Comparison of ENCODE assay signal across 23 mouse cellular contexts in the genomic region with DNA sequence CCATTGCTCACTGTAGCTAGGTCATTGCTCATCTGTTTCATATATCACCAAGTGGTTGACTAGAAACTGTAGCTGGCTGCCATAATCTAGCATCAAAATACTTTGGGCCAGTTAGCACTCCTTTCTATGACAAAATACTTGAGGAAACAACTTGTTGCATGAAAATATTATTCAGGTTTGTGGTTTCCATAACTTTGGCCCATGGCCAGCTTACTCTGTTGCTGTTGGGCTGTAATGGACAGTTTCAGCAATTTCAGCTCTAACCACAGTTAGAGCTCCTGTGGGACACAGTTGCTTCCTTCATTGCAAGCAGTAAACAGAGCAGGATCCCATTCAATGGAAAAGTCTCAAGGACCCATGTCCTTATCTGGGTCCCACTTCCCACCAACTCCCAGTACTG. TPM values are rescaled to one million over a fixed set of nuclear protein-coding genes. Genes with fewer than 3 reads are reported as not detected.
DNase-seq lines count a peak whose midpoint lies in the region; ATAC-seq lines count a peak whose summit lies in the region.
"Had no signal": no experiment of that assay in that cellular context is flagged by ENCODE, and none has a peak within 500 bp of the region (broad histone marks: within the 10 kb centered on the region; RNA-seq: fewer than 3 reads in every experiment).

No protein-coding gene starts in this region.

- no peaks in the 10 kb centered on the region for H3K36me3 ChIP-seq in midbrain, embryonic 11.5 days (ENCODE audit: control insufficient read depth, insufficient read depth, low read length)
- H3K36me3 ChIP-seq in midbrain, embryonic 16.5 days (ENCODE audit: control insufficient read depth, insufficient read depth, low read length), result no peaks in the 10 kb centered on the region
- H3K36me3 ChIP-seq: embryonic facial prominence, embryonic 13.5 days; embryonic facial prominence, embryonic 15.5 days; forebrain, embryonic 15.5 days had no signal

- H3K9ac ChIP-seq in midbrain, embryonic 11.5 days (ENCODE audit: low read length), result no peak overlapping the region
- no peak overlapping the region for H3K9ac ChIP-seq in midbrain, embryonic 16.5 days (ENCODE audit: low read depth, low read length)
- H3K9ac ChIP-seq: embryonic facial prominence, embryonic 13.5 days; embryonic facial prominence, embryonic 15.5 days; forebrain, embryonic 13.5 days; forebrain, embryonic 15.5 days; forebrain, postnatal 0 days had no signal

- H3K4me2 ChIP-seq in midbrain, embryonic 11.5 days, result no peak overlapping the region
- H3K4me2 ChIP-seq in midbrain, embryonic 16.5 days (ENCODE audit: low read length), result no peak overlapping the region
- H3K4me2 ChIP-seq: embryonic facial prominence, embryonic 13.5 days; embryonic facial prominence, embryonic 15.5 days; forebrain, embryonic 13.5 days; forebrain, embryonic 15.5 days had no signal

- H3K9me3 ChIP-seq in midbrain, embryonic 11.5 days (ENCODE audit: control insufficient read depth, low read length), result no peaks in the 10 kb centered on the region
- H3K9me3 ChIP-seq in midbrain, embryonic 16.5 days (replicated peaks; ENCODE audit: control insufficient read depth, low read length, poor library complexity, severe bottlenecking), result no peaks in the 10 kb centered on the region
- H3K9me3 ChIP-seq: embryonic facial prominence, embryonic 13.5 days; embryonic facial prominence, embryonic 15.5 days; forebrain, embryonic 13.5 days; forebrain, embryonic 15.5 days had no signal

- DNase-seq in midbrain, embryonic 11.5 days (ENCODE audit: low spot score, missing footprints), result peak; percentile 45
- peak; percentile 44 for DNase-seq in 416B (ENCODE audit: low read depth)
- DNase-seq in fibroblast of lung, adult 2 months (ENCODE audit: low read depth), result peak; percentile 7
- DNase-seq in retina, postnatal 1 day, result no peak
- DNase-seq in embryo, embryonic 10 days (ENCODE audit: low spot score), result no peak
- DNase-seq: adrenal gland, adult 8-10 months; adrenal gland, postnatal 14 days; adrenal gland, postnatal 36 days; cerebellum, adult 11-12 months; cerebellum, adult 2 months; cerebellum, adult 9-10 months; cerebellum, postnatal 10 days; cerebellum, postnatal 25 days; embryo, embryonic 11 days; forebrain, postnatal 0 days had no signal

- ATAC-seq in midbrain, embryonic 11.5 days (ENCODE audit: low FRiP score), result no peak
- no peak for ATAC-seq in midbrain, embryonic 16.5 days
- ATAC-seq: activated CD4-positive, CD25-positive, alpha-beta regulatory T cell, adult 4 months; forebrain, embryonic 13.5 days; forebrain, embryonic 15.5 days; forebrain, postnatal 0 days; Patski had no signal

- 0 out of 2 replicates have a peak, but pooled peaks cover 2% of the 10 kb centered on the region for H3K4me1 ChIP-seq in midbrain, embryonic 11.5 days (ENCODE audit: control insufficient read depth, insufficient read depth, low read length)
- H3K4me1 ChIP-seq in midbrain, embryonic 16.5 days (ENCODE audit: control insufficient read depth, insufficient read depth, low read length), result no peaks in the 10 kb centered on the region
- H3K4me1 ChIP-seq: embryonic facial prominence, embryonic 15.5 days; forebrain, embryonic 15.5 days had no signal

- H3K27ac ChIP-seq in midbrain, embryonic 11.5 days (ENCODE audit: low read depth, low read length), result no peak overlapping the region
- no peak overlapping the region for H3K27ac ChIP-seq in midbrain, embryonic 16.5 days (ENCODE audit: low read length)
- H3K27ac ChIP-seq: embryonic facial prominence, embryonic 13.5 days; embryonic facial prominence, embryonic 15.5 days; forebrain, embryonic 13.5 days; forebrain, embryonic 15.5 days had no signal

- H3K27me3 ChIP-seq in midbrain, embryonic 11.5 days (ENCODE audit: control insufficient read depth, insufficient read depth, low read length), result no peaks in the 10 kb centered on the region
- no peaks in the 10 kb centered on the region for H3K27me3 ChIP-seq in midbrain, embryonic 16.5 days (ENCODE audit: control insufficient read depth, insufficient read depth, low read depth, low read length)
- H3K27me3 ChIP-seq: embryonic facial prominence, embryonic 13.5 days; embryonic facial prominence, embryonic 15.5 days; forebrain, embryonic 13.5 days; forebrain, embryonic 15.5 days; Patski had no signal

- no peak overlapping the region for H3K4me3 ChIP-seq in midbrain, embryonic 11.5 days (ENCODE audit: low read depth, low read length)
- no peak overlapping the region for H3K4me3 ChIP-seq in midbrain, embryonic 16.5 days (ENCODE audit: low read depth, low read length)
- H3K4me3 ChIP-seq: embryonic facial prominence, embryonic 13.5 days; embryonic facial prominence, embryonic 15.5 days; erythroblast, embryonic 14.5 days; forebrain, embryonic 13.5 days; forebrain, embryonic 15.5 days had no signal

RNA-seq across cellular contexts. Expression of a gene that starts 4.3 kb away (rescaled TPM):
- polyA plus RNA-seq in midbrain, embryonic 11.5 days (2014; fragmentation: Nextera tagmentation; extraction: Ambion mirVana), result 33.7 and 34.3 TPM in 2 replicates
- polyA plus RNA-seq in midbrain, embryonic 16.5 days (2015; fragmentation: Nextera tagmentation; extraction: Ambion mirVana), result 53.6 and 62.1 TPM in 2 replicates
- polyA plus RNA-seq: activated CD4-positive, CD25-positive, alpha-beta regulatory T cell, adult 4 months; erythroblast, embryonic 14.5 days had no signal

Comparison
In these comparisons a context has a peak if more than half of its experiments do, and no peak if none do; other contexts are left out.
1. DNase-seq: peak in midbrain, embryonic 11.5 days (single experiment), 416B (single experiment) and fibroblast of lung, adult 2 months (single experiment); none in retina, postnatal 1 day (single experiment) and embryo, embryonic 10 days (single experiment).